Mouse (Mus musculus) forebrain, postnatal 0 days (tissue): ENCODE measurements around the gene Lrrc75a. TPM values are rescaled to one million over a fixed set of nuclear protein-coding genes. Genes with fewer than 3 reads are reported as not detected.

ENCODE experiments used
- ATAC-seq: fragments of 200-750 bp; cut with Nextera tagmentation; 2 replicates; pipeline ENCODE4 v1.8.0; 2017; ENCODE audit warnings: mild to moderate bottlenecking, moderate library complexity
- DNase-seq: peaks from one replicate; pipeline ENCODE4 v3.0.0-alpha.2; 2015
- H3K27ac ChIP-seq: fragments of 300-500 bp; sonication (generic); 2 replicates; pipeline ENCODE4 v1.5.1; 2014; ENCODE audit warnings: low read depth, mild to moderate bottlenecking, antibody characterized with exemption, low read length, moderate library complexity, mixed read lengths
- H3K27me3 ChIP-seq: fragments of 300-500 bp; sonication (generic); 2 replicates; pipeline ENCODE4 v1.6.1; 2014; ENCODE audit warnings: mild to moderate bottlenecking, low read length, mixed read lengths; ENCODE audit not compliant: insufficient read depth
- H3K36me3 ChIP-seq: fragments of 300-500 bp; sonication (generic); 2 replicates; pipeline ENCODE4 v1.6.1; 2014; ENCODE audit warnings: mild to moderate bottlenecking, moderate library complexity; ENCODE audit not compliant: insufficient read depth
- H3K4me1 ChIP-seq: fragments of 300-500 bp; sonication (generic); 2 replicates; pipeline ENCODE4 v1.6.1; 2014; ENCODE audit warnings: antibody characterized with exemption; ENCODE audit not compliant: insufficient read depth
- H3K4me2 ChIP-seq: fragments of 300-500 bp; sonication (generic); 2 replicates; pipeline ENCODE4 v1.6.1; 2014; ENCODE audit warnings: low read depth, mild to moderate bottlenecking, moderate library complexity
- H3K4me3 ChIP-seq: fragments of 300-500 bp; sonication (generic); 2 replicates; pipeline ENCODE4 v1.5.1; 2014; ENCODE audit warnings: low read depth, low read length, mixed read lengths
- H3K9ac ChIP-seq: fragments of 300-500 bp; sonication (generic); 2 replicates; pipeline ENCODE4 v1.6.1; 2014; ENCODE audit warnings: mild to moderate bottlenecking
- H3K9me3 ChIP-seq: fragments of 300-500 bp; sonication (generic); 2 replicates; pipeline ENCODE4 v1.6.1; 2016; ENCODE audit warnings: low read length
- CTCF ChIP-seq: sonication (generic); IDR thresholded peaks from 2 replicates; pipeline ENCODE4 v1.5.1; 2016; ENCODE audit warnings: antibody characterized with exemption, control low read depth, low read depth
- WGBS: fragments of 180-500 bp; shearing (Covaris S2); extraction: QIAGEN DNeasy Blood & Tissue Kit; methylation state at CpG from one replicate; pipeline ENCODE4 v1.1.7; 2014; 5-methylcytosine and 5-hydroxymethylcytosine counted together
- polyA plus RNA-seq: library from polyadenylated mRNA; unstranded; fragments of >200 nt; fragmentation: Nextera tagmentation; extraction: Ambion mirVana; gene quantifications from 2 replicates; pipeline ENCODE4 v1.2.1, GENCODE M21; 2015
- total RNA-seq: library from RNA; depleted of rRNA; stranded (reverse); fragments of >200 nt; gene quantifications from 2 replicates; pipeline ENCODE4 v1.2.3, GENCODE M21; 2014

Lrrc75a gene
- total and polyA plus RNA-seq, 2 experiments from 2014 or later = 7.1 to 13.2 TPM

DNA sequence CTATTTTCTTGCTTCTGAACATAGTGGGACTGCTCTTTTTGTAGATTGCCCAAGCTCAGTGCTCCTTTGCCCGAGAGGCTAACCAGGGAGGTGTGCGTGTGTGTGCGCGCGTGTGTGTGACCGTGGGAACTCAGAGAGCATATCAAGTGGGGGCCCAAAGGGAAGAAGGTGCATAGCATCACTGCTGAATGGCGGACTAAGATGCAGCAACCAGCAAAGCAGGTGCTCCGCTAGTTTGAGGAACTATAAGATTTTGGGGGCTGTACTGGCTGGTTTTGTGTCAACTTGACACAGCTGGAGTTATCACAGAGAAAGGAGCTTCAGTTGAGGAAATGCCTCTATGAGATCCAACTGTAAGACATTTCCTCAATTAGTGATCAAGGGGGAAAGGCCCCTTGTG is 27.2 kb downstream of the Lrrc75a start:
- Histone ChIP-seq H3K9me3 (no peaks in the 10 kb centered on the region), H3K4me3 (no peak overlapping the region), H3K27me3 (no peaks in the 10 kb centered on the region), H3K27ac (no peak overlapping the region), H3K9ac (no peak overlapping the region), H3K4me2 (no peak overlapping the region), H3K4me1 (peaks cover 5% of the 10 kb centered on the region; the same call in 1 of the 2 replicates), H3K36me3 (0 out of 2 replicates have a peak, but pooled peaks cover 8% of the 10 kb centered on the region)
- no peak for ATAC-seq
- 93% methylated on average over 8 of the region's 8 CpGs for WGBS
- DNase-seq = no peak
- TF ChIP-seq CTCF = no peak

DNA sequence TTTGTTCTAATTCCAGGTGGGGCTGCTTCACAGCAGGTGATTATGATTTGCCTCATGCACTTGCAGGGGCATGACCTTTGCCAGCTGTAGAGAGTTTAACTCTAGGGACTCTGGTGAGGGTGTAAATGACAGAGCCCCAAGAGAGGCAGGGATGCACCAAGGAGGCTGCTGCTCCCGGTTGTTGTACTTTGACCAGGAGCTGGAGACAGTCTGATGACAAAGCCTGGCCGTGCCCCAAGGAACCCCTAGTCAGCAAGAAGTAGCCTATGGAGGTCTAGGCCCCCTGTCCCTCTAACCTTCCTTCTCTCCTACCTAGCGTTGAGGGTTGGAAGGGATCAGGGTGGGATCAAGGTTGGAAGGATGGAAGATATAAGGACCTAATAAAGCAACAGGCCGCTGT is 32.9 kb downstream of the Lrrc75a start:
- no peak overlapping the region for H3K4me3 ChIP-seq
- H3K9me3 ChIP-seq = no peaks in the 10 kb centered on the region
- TF ChIP-seq CTCF = no peak
- ATAC-seq (no peak), DNase-seq (no peak)
- no peaks in the 10 kb centered on the region for H3K27me3 ChIP-seq
- WGBS = 92% methylated on average over 4 of the region's 4 CpGs
- H3K36me3 ChIP-seq = 0 out of 2 replicates have a peak, but pooled peaks cover 8% of the 10 kb centered on the region
- no peak overlapping the region for H3K27ac ChIP-seq
- H3K9ac ChIP-seq = no peak overlapping the region
- no peak overlapping the region for H3K4me2 ChIP-seq
- H3K4me1 ChIP-seq = peaks cover 13% of the 10 kb centered on the region

GRCm38 (mm10) chr11:62614876-62615410 is 33.4 kb downstream of the Lrrc75a start:
- H3K27me3 ChIP-seq = no peaks in the 10 kb centered on the region
- TF ChIP-seq CTCF = no peak
- no peak overlapping the region for H3K9ac ChIP-seq
- H3K9me3 ChIP-seq = no peaks in the 10 kb centered on the region
- WGBS = 66% methylated on average over 8 of the region's 8 CpGs
- H3K4me1 ChIP-seq = peaks cover 13% of the 10 kb centered on the region
- DNase-seq = no peak
- H3K4me2 ChIP-seq = no peak overlapping the region
- ATAC-seq = no peak
- H3K36me3 ChIP-seq = 0 out of 2 replicates have a peak, but pooled peaks cover 8% of the 10 kb centered on the region
- H3K4me3 ChIP-seq = no peak overlapping the region
- peak overlapping the region; percentile 87 for H3K27ac ChIP-seq

DNA sequence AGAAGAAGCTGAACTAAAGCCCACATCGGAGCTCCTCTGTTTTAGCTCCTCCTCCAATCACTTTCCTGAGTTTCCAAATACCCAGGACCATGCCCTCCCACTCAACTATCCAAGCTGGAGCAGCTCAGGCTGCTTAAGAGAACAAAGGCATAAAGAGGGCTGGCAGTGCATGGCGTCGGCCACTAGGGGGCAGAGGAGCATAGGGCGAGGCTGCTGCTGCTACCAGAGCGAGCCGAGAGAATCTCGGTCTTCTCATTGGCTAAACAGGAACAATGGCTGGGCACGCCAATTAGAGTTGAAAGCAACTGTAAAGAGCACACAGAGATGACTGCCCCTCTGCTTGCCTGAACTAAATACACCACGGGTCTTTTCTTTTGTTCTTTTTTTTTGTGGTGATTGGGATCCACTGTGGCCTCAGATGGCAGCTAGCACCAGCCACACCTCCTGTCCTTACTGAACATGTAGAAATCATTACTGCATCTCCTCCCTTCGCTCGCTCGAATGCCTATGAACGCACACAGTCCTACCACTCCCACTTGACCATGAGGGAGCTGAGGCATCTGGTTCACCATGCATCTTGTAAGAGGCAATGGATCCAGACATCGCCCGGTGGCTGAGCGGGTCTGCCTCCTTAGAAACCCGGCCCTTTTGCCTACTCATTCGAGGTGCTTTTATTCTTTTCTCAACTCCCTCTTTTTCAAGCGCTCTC is 34.5 kb downstream of the Lrrc75a start:
- Histone ChIP-seq H3K4me3 (peak overlapping the region; percentile 24), H3K9ac (peak overlapping the region; percentile 58), H3K4me1 (peaks cover 13% of the 10 kb centered on the region), H3K4me2 (peak overlapping the region; percentile 46), H3K36me3 (0 out of 2 replicates have a peak, but pooled peaks cover 8% of the 10 kb centered on the region), H3K27ac (peak overlapping the region; percentile 87), H3K9me3 (no peaks in the 10 kb centered on the region), H3K27me3 (no peaks in the 10 kb centered on the region)
- WGBS = 5% methylated on average over 19 of the region's 19 CpGs
- ATAC-seq (peak; percentile 96), DNase-seq (peak; percentile 99)
- TF ChIP-seq CTCF = peak; percentile 100

GRCm38 (mm10) chr11:62612604-62613003 is 35.7 kb downstream of the Lrrc75a start:
- Histone ChIP-seq H3K36me3 (peaks cover 16% of the 10 kb centered on the region; the same call in 1 of the 2 replicates), H3K4me3 (no peak overlapping the region), H3K27ac (peak overlapping the region; percentile 87; the same call in 1 of the 2 replicates), H3K4me1 (peaks cover 13% of the 10 kb centered on the region), H3K4me2 (peak overlapping the region; percentile 46; the same call in 1 of the 2 replicates), H3K9me3 (no peaks in the 10 kb centered on the region), H3K9ac (peak overlapping the region; percentile 57; the same call in 1 of the 2 replicates), H3K27me3 (no peaks in the 10 kb centered on the region)
- no peak for TF ChIP-seq CTCF
- no peak for ATAC-seq
- DNase-seq = no peak
- 45% methylated on average over 10 of the region's 10 CpGs for WGBS

- no peak for TF ChIP-seq CTCF
Measured at GRCm38 (mm10) chr11:62610304-62610703, 38.0 kb downstream of the Lrrc75a start.

More at GRCm38 (mm10) chr11:62610304-62610703, 38.0 kb downstream of the Lrrc75a start:
- WGBS = 92% methylated on average over 6 of the region's 6 CpGs
- Histone ChIP-seq H3K9ac (no peak overlapping the region), H3K4me1 (peaks cover 20% of the 10 kb centered on the region), H3K4me2 (no peak overlapping the region), H3K27me3 (no peaks in the 10 kb centered on the region), H3K27ac (no peak overlapping the region), H3K9me3 (no peaks in the 10 kb centered on the region), H3K4me3 (no peak overlapping the region), H3K36me3 (peaks cover 39% of the 10 kb centered on the region)
- ATAC-seq = no peak
- DNase-seq = no peak
